Mouse (Mus musculus) lung, postnatal 0 days (tissue): Measurements from ENCODE around the gene Gdf11.

Source experiments
- CTCF ChIP-seq: IDR thresholded peaks from 2 replicates; pipeline ENCODE4 v1.5.1; 2016; ENCODE audit warnings: antibody characterized with exemption, mild to moderate bottlenecking
- EP300 ChIP-seq: IDR thresholded peaks from 2 replicates; pipeline ENCODE4 v1.6.1; 2016; ENCODE audit warnings: antibody characterized with exemption, mild to moderate bottlenecking, control low read depth

- TF ChIP-seq CTCF (no peak), EP300 (no peak)
Measured at GRCm38 (mm10) chr10:128902409-128902988, 11.0 kb upstream of the Gdf11 start.
